Mouse (Mus musculus): ENCODE results near the gene Cx3cr1.

Gene Cx3cr1

DNA sequence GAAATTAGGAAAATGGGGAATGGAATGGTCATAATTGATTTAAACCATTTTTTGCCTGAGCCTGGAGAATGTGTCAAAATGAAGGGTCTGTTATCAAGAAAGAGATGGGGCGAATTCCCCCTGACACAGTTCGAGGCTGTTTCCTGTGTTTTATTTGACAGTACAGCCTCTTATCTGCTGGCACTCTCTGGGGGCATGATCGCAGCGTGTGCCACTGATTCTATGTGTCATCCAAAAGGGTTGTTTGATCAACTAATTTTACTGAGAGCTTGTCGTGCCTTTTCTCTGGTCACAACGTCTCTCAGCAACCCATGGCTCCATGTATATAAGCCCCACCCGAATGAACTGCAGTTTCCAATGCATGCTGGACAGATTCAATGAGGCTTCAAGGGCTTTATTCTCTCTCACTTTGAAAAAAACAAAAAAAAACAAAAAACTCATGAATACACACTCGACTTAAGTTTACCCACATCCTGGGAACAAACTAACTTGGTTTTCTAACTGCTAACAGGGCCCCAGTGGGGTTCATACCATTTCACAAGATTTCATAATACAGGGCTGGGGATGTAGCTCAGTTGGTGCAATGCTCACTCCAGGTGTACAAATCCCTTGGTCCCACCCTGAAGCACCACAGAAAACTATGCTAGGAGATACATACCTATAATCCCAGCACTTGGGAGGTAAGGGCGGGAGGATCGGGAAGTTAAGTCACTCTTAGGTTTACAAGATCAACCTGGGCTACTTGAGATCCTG lies 76.4 kb downstream of the Cx3cr1 start:
- DNase-seq, result no peak

DNA sequence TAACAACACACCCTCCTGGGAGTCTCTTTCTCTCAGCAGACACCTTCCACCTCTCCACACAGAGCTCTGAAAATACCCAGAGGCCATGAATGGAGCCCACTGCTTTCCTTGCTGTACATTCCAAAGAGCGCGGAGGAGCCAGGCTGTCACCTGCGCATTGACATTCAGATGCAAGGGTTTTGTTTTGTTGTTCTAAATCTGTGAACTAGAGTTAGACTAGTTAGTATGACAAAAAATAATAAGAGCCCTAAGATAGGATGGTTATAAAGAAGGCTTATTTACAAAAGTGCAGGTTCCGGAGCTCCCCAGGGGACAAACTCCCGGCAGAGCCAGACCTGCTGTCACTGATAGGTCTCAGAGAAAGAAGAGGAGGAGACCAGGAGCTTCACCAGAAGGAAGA lies 78.4 kb downstream of the Cx3cr1 start:
- DNase-seq, result no peak

DNA sequence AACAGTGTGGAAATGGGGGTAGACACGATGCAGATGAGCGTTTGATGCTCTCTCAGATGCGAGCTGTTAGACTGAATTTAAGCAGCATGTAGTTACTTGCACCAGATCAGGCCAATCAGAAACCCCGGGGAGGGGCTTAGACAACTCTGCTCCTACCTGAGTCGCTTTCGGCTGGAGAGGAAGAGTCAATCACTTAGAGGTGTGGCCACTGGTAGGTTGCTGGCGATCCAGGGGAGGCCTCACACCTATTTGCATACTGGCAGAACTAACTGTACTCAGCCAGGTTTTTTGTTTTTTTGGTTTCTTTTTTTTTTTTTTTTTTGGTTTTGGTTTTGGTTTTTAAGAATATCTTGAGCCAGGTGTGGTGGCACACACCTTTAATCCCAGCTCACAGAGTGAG lies 81.4 kb downstream of the Cx3cr1 start:
- DNase-seq, result no peak

DNA sequence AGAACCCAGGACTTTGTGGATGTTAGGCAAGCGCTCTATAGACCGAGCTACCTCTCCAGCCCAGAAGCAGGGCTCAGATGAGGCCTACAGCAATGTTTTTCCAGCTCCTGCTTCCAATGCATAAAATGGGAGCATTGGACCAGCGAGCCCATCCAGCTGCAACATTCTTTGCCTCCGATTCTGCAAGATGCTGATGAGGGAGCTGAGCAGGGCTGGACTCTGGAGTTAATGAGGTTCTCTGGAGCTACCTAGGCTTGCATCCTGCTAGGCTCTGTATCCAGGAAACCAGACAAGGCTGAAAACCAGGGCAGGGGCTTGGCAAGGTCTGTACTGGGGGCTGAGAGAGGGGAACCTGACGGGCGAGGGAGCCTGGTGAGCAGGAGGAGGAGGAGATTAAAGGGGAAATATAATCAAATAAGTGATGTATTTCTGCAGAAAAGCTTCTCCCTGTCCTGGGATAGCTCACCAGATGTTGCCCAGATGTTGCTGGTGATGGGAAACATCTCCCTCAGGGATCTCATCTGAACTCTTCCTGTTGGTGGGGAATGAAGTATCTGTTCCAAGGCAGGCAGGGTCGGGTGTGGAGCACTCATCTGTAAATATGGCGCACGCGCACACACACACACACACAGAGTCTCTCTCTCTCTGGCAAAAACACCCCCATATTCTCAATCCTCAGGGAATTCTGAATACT lies 83.7 kb downstream of the Cx3cr1 start:
- no peak for DNase-seq

DNA sequence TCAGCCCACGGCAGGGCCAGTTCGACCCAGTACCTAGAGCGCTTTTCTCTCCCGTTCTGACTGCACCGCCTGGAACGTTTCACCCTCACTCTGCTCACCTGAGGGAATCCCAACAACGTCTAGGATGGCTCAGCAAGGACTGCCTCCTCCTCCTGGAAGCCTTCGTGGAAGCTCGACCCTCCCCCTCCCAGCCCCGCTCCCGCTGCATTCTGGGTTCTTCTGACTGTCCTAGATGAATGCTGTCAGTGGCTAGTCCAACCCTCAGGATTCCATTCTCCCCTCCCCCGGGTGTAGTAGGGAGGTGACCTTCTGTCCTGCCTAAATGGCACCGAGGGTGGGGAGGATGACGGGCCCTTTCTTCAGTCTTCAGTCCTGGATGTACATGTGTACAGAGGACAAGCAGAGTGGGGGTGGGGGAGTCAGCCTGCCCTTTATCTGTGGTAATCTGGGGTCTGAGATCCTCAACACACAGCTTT lies 85.1 kb downstream of the Cx3cr1 start, which contains the start of gene Csrnp1:
TSS of gene Csrnp1 (minus strand) at position 123 of the 476 bp plus-strand sequence.
- no peak for DNase-seq

DNA sequence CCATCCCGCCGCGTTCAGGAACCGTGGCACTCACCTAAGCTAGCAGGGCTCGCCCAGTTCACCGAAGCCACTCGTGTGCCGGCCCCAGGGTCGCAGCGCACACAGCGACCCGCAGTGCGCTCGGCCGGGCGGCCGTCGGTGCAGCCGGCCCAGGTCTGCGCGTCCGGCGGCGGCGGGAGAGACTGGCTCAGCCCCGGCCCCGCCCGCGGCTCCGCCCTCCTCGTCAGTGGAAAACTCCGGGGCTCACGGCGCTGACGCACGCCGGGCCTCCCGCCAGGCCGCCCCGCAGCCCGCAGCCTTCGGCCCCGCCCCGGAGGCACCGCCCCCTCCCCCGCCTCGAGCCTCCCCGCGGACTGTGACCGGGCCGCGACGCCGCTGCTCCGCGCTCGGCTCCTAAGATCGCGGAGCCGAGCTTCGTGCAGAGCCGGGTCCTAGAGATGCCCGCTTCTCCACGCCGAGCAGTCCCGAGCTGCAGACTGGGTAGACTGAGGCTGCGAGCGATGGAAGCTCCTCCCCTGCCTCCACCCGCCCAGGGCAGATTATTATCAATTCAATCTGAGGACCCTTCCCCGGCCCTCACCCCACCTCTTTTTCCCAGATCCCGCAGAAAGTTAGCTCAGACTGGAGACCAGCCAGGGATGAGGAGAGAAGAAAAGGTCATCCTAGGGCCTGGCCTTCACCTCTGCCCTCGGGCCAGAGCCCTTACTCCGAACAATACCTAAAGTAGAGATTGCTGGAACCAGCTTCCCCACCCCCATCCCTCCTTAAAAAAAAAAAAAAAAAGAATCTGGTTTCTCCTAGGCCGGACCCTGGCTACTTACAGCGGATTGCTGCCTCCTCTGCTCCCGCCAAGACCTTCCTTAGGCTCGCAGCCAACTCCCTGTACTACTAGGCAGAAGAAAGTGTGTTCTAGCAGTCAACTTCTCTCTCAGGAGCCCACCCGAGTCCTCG lies 85.8 kb downstream of the Cx3cr1 start:
- DNase-seq, result peak; percentile 77 to 85

DNA sequence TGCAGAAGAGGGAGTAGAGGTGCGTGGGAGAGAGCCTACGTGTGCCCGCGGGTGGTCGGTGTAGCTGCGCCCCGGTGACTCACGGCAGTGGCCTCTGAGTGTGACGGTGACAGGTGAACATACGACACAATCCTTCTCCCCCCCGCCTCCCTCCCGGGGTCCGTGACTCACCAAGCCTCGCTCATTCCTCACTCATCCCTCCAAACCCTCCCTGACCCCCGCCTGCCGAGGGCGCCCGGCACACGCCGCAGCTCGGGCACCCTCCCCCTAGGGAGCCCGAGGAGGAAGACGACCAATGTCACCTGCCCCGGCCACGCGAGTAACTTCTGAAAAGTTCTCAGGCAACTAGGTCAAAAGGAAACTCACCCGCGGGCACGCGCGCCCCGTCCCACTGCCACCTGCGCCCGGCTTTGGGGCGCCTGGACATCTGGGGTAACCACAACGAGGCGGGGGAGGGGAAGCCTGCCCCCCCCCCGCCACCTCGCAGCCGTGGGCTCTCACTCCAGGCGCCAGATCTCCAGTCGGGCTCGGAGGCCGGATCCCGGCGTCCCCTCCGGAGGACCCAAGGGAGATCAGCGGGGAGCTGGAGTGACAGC lies 86.6 kb downstream of the Cx3cr1 start:
- peak in 1 of 2 experiments; percentile 34 for DNase-seq

DNA sequence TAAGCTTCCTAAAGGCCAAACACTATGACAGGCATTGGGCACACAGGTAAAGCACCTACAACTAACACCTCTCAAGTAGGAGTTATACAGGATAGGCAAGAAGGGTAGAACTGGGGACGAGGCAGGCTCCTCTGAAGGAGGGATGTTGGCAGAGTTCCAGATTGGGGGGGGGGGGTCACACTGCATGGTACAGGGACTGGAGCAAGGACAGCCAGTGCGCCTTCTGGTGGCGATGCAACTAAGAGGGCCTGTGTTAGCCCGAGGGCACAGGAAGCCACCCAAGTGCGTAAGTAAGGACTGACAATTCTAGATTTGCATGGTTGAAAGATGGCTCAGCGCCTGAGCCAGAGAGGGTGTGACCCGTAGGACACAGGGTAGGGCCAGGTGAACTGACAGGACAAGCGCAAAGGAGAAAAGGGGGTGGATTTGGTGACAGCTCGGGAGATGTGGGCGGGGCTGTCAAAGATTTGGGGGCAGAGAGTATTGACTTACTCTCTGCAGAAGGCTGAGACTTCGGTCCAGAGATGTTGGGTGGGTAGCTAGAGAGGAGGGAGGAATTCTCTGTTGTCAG lies 87.4 kb downstream of the Cx3cr1 start:
- DNase-seq, result peak; percentile 65 to 66

DNA sequence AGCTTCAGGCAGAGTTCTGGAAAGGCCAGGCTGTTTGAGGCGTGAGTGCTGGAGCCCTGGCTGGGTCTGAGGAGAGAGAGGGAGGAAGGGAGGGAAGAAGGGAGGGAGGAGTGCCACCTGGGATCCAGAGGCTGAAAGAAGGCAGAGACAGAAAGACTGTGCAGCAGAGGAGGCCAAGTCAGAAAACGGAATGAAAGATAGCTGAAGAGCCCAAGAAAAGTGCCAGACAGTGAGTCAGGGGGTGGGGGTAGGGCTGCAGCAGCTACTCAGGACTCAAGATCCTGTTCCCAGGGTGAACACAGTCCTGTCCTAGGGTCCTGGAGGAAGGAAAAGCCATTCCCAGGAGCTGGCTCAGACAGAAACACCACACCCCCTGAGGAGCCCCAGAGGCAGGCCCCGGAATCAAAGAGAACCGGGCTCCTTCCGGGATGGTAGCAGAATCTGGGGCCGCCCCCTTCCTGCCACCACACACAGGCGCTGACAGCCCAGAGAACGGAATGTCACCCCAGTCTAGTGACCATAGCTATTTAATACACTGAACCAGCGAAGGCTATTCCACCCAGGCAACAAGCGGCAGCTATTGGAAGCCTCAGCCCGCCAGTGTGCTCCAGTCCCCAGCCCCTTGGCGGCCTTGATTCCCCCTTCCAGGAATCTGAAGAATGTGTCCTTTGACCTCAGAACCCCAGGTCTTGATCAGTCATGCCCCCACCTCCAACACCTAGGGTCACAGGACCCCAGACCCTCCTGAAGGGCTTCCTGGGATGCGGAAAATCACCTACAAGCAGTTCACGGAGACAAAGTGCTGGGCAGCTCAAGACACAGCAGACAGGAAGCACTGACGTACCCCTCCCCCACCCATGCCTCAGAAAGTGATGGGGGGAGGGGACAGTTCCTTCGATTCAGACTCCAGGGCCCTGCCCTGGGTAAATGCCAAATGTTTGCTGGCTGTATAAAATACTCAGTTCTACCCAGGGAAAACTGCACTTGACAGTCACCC lies 88.2 kb downstream of the Cx3cr1 start:
- peak; percentile 61 to 70 for DNase-seq

DNA sequence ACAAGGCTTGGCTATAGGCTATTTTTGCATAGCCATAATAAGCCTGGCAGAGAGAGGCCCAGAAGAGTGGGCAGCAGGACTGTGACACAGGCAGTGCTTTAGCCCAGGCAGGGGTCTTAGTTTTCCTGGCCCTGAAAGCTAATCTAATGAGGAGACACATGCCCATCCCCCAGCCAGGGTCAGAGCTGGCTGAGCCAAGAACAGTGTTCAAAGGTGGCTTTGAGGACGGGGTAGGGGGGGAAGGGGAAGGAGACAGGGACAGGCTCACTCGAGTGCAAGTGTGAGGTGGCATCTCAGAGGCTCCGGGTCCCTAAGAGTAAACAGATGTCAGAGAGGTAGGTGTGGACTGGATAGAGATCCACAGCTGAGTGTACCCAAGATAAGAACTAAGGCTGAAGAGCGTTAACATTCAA lies 88.9 kb downstream of the Cx3cr1 start:
- DNase-seq, result peak; percentile 57 to 61

DNA sequence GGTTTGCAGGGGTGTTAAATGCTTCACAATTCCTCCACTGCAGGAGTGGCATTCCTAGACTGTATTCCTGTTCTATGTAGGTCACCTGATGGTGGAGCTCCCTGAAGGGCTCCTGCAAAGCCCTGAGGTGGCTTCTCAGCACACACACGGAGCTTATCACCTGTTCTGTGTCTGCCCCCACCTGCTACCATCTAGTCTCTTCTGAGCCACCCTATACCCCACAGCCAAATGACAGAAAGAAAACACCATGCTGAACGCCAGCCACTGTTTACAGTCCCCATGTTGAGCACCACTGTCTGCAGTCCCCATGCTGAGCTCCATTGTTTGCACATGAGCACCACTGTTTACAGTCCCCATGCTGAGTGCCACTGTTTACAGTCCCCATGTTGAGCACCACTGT lies 89.9 kb downstream of the Cx3cr1 start:
- DNase-seq, result no peak

DNA sequence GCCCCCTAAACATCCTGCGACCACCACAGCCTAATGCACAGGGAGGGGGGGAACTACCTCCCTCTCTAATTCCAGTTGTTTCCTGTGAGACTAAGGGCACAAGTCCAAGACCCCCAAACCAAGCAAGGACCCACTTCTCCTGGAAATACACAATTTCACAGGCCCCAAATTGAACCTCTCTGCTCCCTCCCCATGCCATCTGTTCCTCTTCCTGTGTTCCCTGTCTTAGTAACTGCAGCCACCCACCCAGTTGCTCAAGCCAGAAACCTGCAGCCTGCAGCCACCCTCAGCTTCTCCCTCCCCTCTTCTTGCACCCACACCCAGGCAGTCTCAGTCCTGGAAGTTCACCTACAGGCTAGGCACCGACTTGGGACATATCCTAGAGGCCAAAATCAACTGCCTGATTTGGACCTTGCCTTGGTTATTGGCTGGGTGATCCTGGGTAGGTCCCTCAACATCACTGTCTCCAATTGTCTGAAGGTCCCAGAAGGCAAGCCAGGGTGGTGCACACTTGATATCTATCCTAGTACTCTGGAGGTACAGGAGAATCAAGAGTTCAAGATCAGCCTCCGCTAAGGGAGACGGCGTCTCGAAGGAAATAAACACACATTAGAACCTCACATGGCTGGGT lies 90.8 kb downstream of the Cx3cr1 start:
- DNase-seq, result peak in 1 of 2 experiments; percentile 32

DNA sequence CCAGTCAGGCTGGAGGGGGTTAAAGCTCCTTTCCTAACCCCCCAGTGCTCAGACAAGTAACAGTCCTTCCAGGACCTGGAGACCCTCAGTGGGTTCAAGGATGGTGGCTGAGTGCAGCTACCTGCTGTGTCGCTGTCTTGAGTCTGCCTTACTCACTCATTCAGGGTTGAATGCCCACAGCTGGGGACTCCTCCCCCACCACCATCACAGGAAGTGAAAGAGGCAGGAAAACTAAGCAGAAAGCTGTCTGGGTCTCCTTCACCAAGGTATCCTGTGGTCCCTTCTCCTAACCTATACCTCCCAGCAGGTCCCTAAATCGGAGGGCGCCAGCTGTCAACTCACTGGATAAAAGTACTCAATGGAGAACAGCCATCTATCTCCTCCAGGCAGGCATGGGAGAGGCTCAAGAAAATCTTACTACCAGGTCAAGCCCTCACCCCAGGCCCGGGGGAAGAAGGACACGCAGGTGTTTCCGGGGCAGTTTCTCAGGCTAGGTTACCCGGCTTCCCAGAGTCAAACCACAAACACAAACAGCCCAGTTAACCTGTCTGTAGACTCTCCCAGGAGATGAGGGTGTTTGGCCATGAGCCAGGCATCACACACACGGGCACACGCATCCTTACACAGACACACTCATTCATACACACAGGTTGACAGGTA lies 91.4 kb downstream of the Cx3cr1 start:
- DNase-seq, result peak; percentile 44 to 48

DNA sequence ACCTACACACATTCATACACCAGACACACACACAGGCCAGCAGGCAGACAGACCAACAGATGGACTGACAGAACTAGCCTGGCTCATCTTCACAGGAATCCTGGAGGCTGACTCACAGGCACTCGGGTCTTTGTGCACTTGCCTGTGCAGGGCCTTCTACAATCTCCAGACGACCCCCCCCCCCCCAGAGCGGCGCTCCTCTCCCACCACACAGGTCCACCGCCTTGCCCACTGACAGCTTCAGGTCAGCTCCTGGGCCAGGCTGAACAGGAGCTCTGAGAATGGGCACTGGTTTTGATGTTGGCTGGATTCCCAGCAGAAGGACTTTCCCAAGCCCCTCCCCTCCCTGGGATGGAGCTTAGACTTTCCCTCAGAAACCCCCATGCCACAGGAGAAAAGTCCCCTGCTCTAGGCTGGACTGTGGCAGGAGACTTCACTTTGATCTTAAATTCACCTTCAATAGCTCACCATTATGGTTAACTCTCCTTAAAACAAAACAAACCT lies 92.1 kb downstream of the Cx3cr1 start:
- DNase-seq, result peak; percentile 76 to 77

DNA sequence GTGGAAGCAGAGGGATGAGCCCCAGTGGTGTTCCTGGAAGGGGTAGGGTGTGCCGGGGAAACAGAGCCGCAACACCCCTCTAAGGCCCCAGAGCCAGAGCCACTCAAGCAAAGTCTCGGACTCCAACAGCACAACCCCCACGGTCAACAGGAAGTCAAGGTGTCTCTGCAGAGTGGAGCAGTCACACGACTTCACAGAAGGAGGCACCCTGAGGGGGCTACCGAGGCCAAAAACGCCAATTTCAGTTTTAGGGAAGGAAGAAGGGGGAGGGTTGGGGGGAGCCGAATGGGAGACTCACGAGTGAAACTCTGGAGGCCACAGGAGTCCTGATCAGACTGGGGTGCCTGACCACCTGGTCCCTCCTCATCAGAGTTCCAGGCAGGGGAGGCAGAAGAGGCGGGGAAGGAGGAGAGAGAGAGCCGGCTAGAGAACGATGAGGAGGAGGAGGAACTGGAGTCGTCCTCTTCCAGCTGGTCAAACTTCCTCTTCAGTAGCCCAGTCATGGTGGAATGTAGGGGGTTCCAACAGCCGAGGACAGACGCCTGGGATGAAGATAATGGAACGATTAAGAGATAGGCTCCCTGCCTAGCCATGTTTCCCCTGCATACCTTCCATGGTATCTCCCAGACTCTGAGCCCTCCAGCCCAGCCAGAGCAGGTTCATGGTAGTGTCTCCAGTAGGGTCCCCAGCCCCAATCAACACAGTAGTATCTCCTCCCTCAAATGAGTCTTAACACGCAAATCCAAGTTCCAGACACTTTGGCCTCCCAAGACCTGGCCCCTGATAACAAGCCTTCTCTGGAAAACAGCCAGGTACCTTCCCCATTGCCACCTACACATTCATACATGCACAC lies 92.7 kb downstream of the Cx3cr1 start:
- no peak for DNase-seq

DNA sequence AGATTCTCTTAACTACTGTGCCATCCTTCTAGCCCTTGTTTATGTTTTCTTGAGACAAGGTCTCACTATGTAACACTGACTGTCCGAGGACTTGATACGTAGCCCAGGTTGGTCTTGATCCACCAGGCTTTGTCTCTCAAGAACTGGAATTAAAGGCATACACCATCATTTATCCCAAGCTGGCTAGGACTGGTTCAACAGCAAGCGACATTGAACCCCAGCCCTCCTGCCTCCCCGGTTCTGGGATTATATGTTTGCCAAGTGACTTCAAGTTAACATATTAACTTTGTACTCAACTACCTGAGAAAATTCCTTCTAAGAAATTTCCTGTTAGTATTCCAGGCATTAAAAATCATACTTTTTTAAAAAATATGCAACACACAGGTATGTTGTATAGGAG lies 94.4 kb downstream of the Cx3cr1 start:
- no peak for DNase-seq

DNA sequence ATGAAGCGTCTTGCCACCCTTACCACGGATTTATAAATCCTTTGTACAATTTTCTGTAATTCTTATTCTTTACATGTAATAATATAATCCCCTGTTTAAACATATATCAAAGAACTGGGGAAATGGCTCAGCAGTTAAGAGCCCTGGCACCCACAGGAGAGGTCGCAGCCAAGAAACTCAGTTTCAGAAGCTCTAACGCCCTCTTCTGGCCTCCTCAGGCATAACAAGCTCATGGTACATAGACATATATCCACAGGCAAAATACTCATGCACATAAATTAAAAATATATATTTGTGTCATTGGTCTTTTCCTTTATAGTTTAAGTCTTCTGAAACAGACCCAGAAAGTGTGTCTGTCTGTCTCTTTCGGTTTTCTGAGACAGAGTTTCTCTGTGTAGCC lies 95.1 kb downstream of the Cx3cr1 start:
- DNase-seq, result peak; percentile 40 to 53

DNA sequence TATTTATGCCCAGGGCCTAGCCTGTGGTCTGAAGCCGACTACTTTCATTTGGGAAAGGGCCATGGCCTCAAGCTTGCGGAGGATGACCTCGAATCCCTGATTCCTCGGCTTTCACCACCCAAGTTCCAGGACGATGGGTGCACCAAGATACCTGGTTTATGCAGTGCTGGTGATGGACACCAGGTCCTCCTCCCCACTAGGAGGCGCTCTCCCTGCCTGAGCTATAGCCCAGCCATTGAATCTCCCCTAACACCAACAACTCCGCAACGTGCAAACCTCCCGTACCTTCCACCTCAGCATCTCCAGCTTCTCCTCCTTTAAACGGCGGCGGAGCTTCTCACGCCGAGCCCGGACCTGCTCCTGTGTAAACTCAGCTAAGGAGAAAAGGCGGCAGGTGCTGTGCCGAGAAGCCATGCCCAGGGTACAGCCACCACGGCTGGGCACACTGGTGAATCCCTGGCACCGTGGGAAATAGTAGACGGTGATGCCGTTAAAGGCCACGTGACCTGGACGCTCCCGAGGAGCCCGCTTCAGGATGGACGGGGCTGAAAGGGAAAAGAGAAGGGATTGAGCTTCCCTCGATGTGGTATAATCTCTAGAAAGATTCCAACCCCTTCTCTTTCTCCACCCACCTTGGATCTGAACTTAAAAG lies 95.7 kb downstream of the Cx3cr1 start:
- peak; percentile 67 to 77 for DNase-seq

All from cerebellum, postnatal 10 days (tissue).